In genomic region chr16:90144541-90144940, GRCm38 (mm10) we compare ENCODE assay signal across 8 mouse cellular contexts. TPM values are rescaled to one million over a fixed set of nuclear protein-coding genes. Genes with fewer than 3 reads are reported as not detected.
DNase-seq lines count a peak whose midpoint lies in the region; ATAC-seq lines count a peak whose summit lies in the region.

No protein-coding gene starts in this region.

- intact Hi-C loops in heart, postnatal 10 days (cut with DNase I) = no loop called here

- peak overlapping the region; percentile 88 for H3K27ac ChIP-seq in heart, embryonic 13.5 days (replicated peaks)

- H3K36me3 ChIP-seq in heart, embryonic 13.5 days = no peaks in the 10 kb centered on the region

- no peak for DNase-seq in heart, postnatal 10 days
- DNase-seq in ES-CJ7 (ENCODE audit: low read depth, low spot score) = peak; percentile 27
- peak; percentile 6 for DNase-seq in lung, postnatal 36 days
- DNase-seq in gastrocnemius, postnatal 25 days = no peak
- no peak for DNase-seq in frontal cortex, postnatal 25 days (ENCODE audit: low spot score in 2 of 2)
- no peak for DNase-seq in layer of hippocampus, adult 9-10 months (ENCODE audit: low spot score)

- peak overlapping the region; percentile 84 for H3K9ac ChIP-seq in heart, embryonic 13.5 days

- ATAC-seq in heart, embryonic 13.5 days (ENCODE audit: extremely low read depth, insufficient number of reproducible peaks, low FRiP score, low TSS enrichment) = no peak
- 0 out of 2 replicates have a peak, but pooled peaks have one; percentile 2 for ATAC-seq in granulocyte monocyte progenitor cell, adult 5-6 weeks (replicated peaks; ENCODE audit: poor library complexity, severe bottlenecking)

- WGBS in heart, embryonic 13.5 days = 9% methylated on average over 13 of the region's 13 CpGs

- H3K4me2 ChIP-seq in heart, embryonic 13.5 days = peak overlapping the region; percentile 100

- H3K9me3 ChIP-seq in heart, embryonic 13.5 days = no peaks in the 10 kb centered on the region

- peak overlapping the region; percentile 75 for H3K4me3 ChIP-seq in heart, embryonic 13.5 days

- peaks cover 30% of the 10 kb centered on the region for H3K4me1 ChIP-seq in heart, embryonic 13.5 days

- no peaks in the 10 kb centered on the region for H3K27me3 ChIP-seq in heart, embryonic 13.5 days (replicated peaks)

RNA-seq across cellular contexts. Expression of gene Tiam1, which starts 1.0 kb away (rescaled TPM):
- 8.8 and 10.7 TPM in 2 replicates for polyA plus RNA-seq in heart, embryonic 13.5 days (2015; fragmentation: Nextera tagmentation; extraction: Ambion mirVana)
- 10 to 100 TPM; 11.4 to 12.0 TPM for total RNA-seq in heart, postnatal 10 days (2021)
- 66.1 and 76.1 TPM in 2 replicates for total RNA-seq in granulocyte monocyte progenitor cell, adult 5-6 weeks (2014; fragmentation: Nextera tagmentation)
- total RNA-seq in granulocyte monocyte progenitor cell, adult 5-6 weeks (2017) = 65.8 and 68.6 TPM in 2 replicates
- 1 to 10 TPM; 4.4 to 5.3 TPM for total RNA-seq in gastrocnemius, postnatal 25 days (2021)

Comparison
In these comparisons a context has a peak if more than half of its experiments do, and no peak if none do; other contexts are left out.
1. DNase-seq: peak in ES-CJ7 (single experiment) and lung, postnatal 36 days (single experiment); none in heart, postnatal 10 days (0 of 2), gastrocnemius, postnatal 25 days (single experiment), frontal cortex, postnatal 25 days (0 of 2) and layer of hippocampus, adult 9-10 months (single experiment).
2. RNA of gene Tiam1, which starts 1.0 kb away (total RNA-seq): 65.8 to 76.1 TPM in granulocyte monocyte progenitor cell, adult 5-6 weeks; 11.4 to 12.0 TPM in heart, postnatal 10 days and 4.4 to 5.3 TPM in gastrocnemius, postnatal 25 days; every median in the first group is over 4 times any median in the second.